ENCODE assay signal across 19 mouse cellular contexts in the genomic region with DNA sequence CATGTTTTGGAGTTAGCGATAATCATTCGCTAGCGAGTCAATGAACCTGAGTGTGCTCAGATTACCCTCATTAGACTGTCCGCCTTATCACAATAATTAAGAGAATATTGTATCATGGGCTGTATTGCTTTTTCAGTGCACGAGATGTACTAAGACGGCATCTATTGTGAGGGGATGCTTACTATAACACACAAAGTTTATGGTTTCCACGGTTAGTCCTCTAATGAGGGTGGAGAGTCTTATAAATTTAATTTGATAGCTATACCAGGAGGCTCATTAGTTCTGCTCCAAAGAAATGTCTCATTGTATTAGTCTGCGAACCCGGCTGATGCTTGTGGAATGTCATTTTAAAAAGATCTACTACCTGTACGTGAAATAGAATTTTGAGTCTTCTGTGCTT.
"Had no signal": no experiment of that assay in that cellular context is flagged by ENCODE, and none has a peak within 500 bp of the region (broad histone marks: within the 10 kb centered on the region; RNA-seq: fewer than 3 reads in every experiment).

No protein-coding gene starts in this region.

- ATAC-seq: liver, postnatal 0 days; lung, postnatal 0 days; midbrain, embryonic 13.5 days; midbrain, embryonic 15.5 days had no signal

- H3K9me3 ChIP-seq: liver, embryonic 13.5 days; liver, embryonic 15.5 days; lung, embryonic 15.5 days; megakaryocyte, embryonic 14.5 days; midbrain, embryonic 13.5 days; midbrain, embryonic 15.5 days; stomach, embryonic 15.5 days had no signal

- H3K9ac ChIP-seq: liver, embryonic 13.5 days; liver, embryonic 15.5 days; liver, postnatal 0 days; lung, embryonic 15.5 days; midbrain, embryonic 13.5 days; midbrain, embryonic 15.5 days; stomach, embryonic 15.5 days had no signal

- H3K27me3 ChIP-seq: liver, embryonic 13.5 days; liver, embryonic 15.5 days; lung, embryonic 15.5 days; megakaryocyte, embryonic 14.5 days; midbrain, embryonic 13.5 days; midbrain, embryonic 15.5 days; stomach, embryonic 15.5 days had no signal

- H3K4me3 ChIP-seq: liver, embryonic 13.5 days; liver, embryonic 15.5 days; lung, embryonic 15.5 days; megakaryocyte, embryonic 14.5 days; midbrain, embryonic 13.5 days; midbrain, embryonic 15.5 days; stomach, embryonic 15.5 days had no signal

- H3K27ac ChIP-seq: liver, embryonic 13.5 days; liver, embryonic 15.5 days; lung, embryonic 15.5 days; macrophage; midbrain, embryonic 13.5 days; midbrain, embryonic 15.5 days; stomach, embryonic 15.5 days; stomach, postnatal 0 days had no signal

- DNase-seq: liver, embryonic 13.5 days; liver, postnatal 0 days; lung, adult 2 months; lung, postnatal 14 days; lung, postnatal 36 days; right cerebral cortex, postnatal 14 days; thymus, adult 2 months; thymus, postnatal 25 days; thymus, postnatal 4 days had no signal

- H3K4me1 ChIP-seq: liver, embryonic 13.5 days; liver, embryonic 15.5 days; lung, embryonic 15.5 days; midbrain, embryonic 13.5 days; midbrain, embryonic 15.5 days; stomach, embryonic 15.5 days had no signal

- H3K36me3 ChIP-seq: liver, embryonic 13.5 days; liver, embryonic 15.5 days; lung, embryonic 15.5 days; midbrain, embryonic 15.5 days; stomach, embryonic 15.5 days had no signal

- H3K4me2 ChIP-seq: liver, embryonic 13.5 days; liver, embryonic 15.5 days; lung, embryonic 15.5 days; midbrain, embryonic 11.5 days; midbrain, embryonic 13.5 days; midbrain, embryonic 15.5 days; stomach, embryonic 15.5 days had no signal
